Mouse (Mus musculus): ENCODE measurements around the gene Hdgfl2. TPM values are rescaled to one million over a fixed set of nuclear protein-coding genes. Genes with fewer than 3 reads are reported as not detected.
A peak's percentile ranks its signal among the peaks of the same experiment; 100 is the strongest.
"Not testable (repeated sequence)": the region's sequence is repeated elsewhere in the genome, so short reads cannot be mapped to it uniquely, and the experiment has no call there.

The Hdgfl2 gene
- total RNA-seq, 2 experiments from 2014 or later = 59.9 to 62.0 TPM

GRCm38 (mm10) chr17:56103465-56104285 lies 24.2 kb downstream of the Hdgfl2 start:
- DNase-seq = no peak

- DNase-seq = not testable (repeated sequence)
These were observed 25.4 kb downstream of the Hdgfl2 start for GRCm38 (mm10) chr17:56104821-56105220.

- DNase-seq = not testable (repeated sequence)
These were observed 27.0 kb downstream of the Hdgfl2 start for GRCm38 (mm10) chr17:56106436-56106835.

GRCm38 (mm10) chr17:56106981-56107380 lies 27.5 kb downstream of the Hdgfl2 start:
- DNase-seq = no peak

GRCm38 (mm10) chr17:56107736-56108135 lies 28.3 kb downstream of the Hdgfl2 start:
- DNase-seq = no peak

GRCm38 (mm10) chr17:56108334-56109044 lies 29.1 kb downstream of the Hdgfl2 start:
- DNase-seq = peak; percentile 76 to 87

GRCm38 (mm10) chr17:56109219-56110051 lies 30.0 kb downstream of the Hdgfl2 start, which contains the start of gene Plin4:
TSS of gene Plin4 (minus strand) at chr17:56109803.
- DNase-seq = peak in 1 of 2 experiments; percentile 66

GRCm38 (mm10) chr17:56110571-56110970 lies 31.1 kb downstream of the Hdgfl2 start:
- DNase-seq = peak in 1 of 2 experiments; percentile 68

GRCm38 (mm10) chr17:56111021-56111420 lies 31.6 kb downstream of the Hdgfl2 start:
- DNase-seq = peak in 1 of 2 experiments; percentile 51

- peak in 1 of 2 experiments; percentile 82 for DNase-seq
These were observed 32.4 kb downstream of the Hdgfl2 start for GRCm38 (mm10) chr17:56111864-56112263.

- no peak for DNase-seq
These were observed 33.3 kb downstream of the Hdgfl2 start for GRCm38 (mm10) chr17:56112743-56113142.

- DNase-seq = peak; percentile 81 to 83
These were observed 36.8 kb downstream of the Hdgfl2 start for GRCm38 (mm10) chr17:56116193-56116592.

- peak; percentile 91 to 94 for DNase-seq
These were observed 37.8 kb downstream of the Hdgfl2 start, which contains the start of gene Plin5 for GRCm38 (mm10) chr17:56117251-56117710. TSS of gene Plin5 (minus strand) at chr17:56117596.

- DNase-seq = no peak
These were observed 40.0 kb downstream of the Hdgfl2 start for GRCm38 (mm10) chr17:56119431-56119830.

GRCm38 (mm10) chr17:56119981-56120880 lies 40.8 kb downstream of the Hdgfl2 start:
- DNase-seq = peak; percentile 85 to 86

GRCm38 (mm10) chr17:56121826-56122225 lies 42.4 kb downstream of the Hdgfl2 start, which contains the start of gene Lrg1:
TSS of gene Lrg1 (minus strand) at chr17:56122001.
- DNase-seq = no peak

- no peak for DNase-seq
These were observed 43.7 kb downstream of the Hdgfl2 start for GRCm38 (mm10) chr17:56123161-56123560.

- DNase-seq = no peak
These were observed 44.4 kb downstream of the Hdgfl2 start for GRCm38 (mm10) chr17:56123681-56124340.

- DNase-seq = peak; percentile 71 to 85
These were observed 45.2 kb downstream of the Hdgfl2 start for GRCm38 (mm10) chr17:56124377-56125275.

Measured in adrenal gland, postnatal 36 days (tissue).